Mouse (Mus musculus): ENCODE results near the gene Tjap1.
A peak's percentile ranks its signal among the peaks of the same experiment; 100 is the strongest.

Gene Tjap1

GRCm38 (mm10) chr17:46283911-46284310, 1.1 kb upstream of the Tjap1 start:
- DNase-seq (ENCODE audit: low read depth, low spot score): no peak

DNA sequence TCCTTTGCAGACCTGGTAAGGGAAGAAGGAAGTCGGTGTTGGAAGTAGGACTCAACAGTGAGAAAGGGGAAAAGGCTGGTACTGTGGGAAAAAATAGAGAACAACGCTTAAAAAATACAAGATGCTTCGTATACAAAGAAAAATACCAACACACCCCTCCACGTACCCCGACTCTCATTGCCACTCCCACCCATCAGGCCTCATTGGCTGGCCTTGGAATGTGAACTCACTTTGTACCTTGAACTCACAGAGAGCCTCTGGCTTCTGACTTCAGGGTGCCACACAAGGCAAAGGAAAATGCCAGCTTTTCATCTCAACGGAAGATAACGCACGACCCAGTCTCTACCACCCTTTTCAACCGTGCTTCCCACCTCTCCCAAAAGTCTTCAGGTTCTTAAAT, 314 bp upstream of the Tjap1 start:
- no peak for DNase-seq (ENCODE audit: low read depth, low spot score)

GRCm38 (mm10) chr17:46278011-46278765, 4.6 kb downstream of the Tjap1 start:
- DNase-seq (ENCODE audit: low read depth, low spot score): peak; percentile 59

DNA sequence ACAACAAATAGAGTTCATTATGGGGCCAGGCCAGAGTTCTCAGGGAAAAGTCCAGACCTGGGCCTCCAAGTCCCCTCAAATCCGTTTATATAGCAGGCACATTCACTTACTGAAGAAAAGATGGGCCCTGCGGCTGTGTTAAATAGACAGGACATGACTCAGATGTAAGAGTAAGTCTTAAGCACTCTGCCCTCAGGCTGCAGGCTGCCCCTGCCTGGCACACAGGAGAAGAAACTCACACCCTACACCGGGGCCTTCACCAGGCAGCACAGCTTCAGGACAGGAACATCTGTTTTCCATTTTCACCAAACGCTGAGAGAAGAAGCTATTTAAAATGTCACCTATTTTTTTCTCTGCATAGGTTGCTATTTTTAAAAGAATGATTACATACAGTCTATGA, 5.2 kb downstream of the Tjap1 start:
- peak; percentile 99 for DNase-seq (ENCODE audit: low read depth, low spot score)

DNA sequence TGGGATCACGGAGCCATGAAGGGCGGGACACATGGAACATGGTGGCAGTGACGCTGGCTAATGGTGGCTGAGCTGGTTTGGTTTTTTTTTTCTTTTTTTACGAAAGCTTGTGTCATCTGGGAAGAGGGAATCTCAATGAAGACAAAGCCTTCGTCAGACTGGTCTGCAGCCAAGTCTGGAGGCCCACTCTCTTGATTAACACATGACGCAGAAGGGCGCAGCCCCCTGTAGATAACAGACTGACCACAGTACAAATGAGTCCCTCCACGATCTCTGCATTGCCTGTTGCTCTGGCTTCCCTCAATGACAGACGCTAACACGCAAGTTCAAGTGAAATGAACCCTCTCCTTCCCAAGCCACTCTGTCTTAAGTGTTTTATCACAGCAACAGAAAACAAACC, 7.3 kb downstream of the Tjap1 start:
- DNase-seq (ENCODE audit: low read depth, low spot score): peak; percentile 87

DNA sequence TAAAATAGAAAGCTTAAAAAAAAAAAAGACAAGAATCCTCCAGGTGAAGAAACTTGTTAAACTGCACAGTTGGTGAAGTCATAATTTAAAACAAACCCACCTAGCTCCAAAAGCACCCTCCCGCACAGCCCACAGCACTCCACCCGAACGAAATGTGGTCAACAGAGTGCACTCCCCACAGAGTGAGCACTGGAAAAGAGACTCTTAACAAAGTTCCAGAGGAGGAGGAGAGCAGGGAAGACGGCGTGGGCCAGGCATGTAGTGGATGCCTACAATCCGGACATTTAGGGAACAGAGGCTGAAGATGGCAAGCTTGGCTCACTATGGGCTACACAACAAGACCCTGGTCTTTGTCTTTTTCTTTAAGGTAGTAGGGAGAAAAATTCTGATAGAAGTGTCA, 7.8 kb downstream of the Tjap1 start:
- no peak for DNase-seq (ENCODE audit: low read depth, low spot score)

GRCm38 (mm10) chr17:46274465-46274864, 8.4 kb downstream of the Tjap1 start:
- peak; percentile 69 for DNase-seq (ENCODE audit: low read depth, low spot score)

GRCm38 (mm10) chr17:46273803-46274236, 9.0 kb downstream of the Tjap1 start:
- DNase-seq (ENCODE audit: low read depth, low spot score): peak; percentile 99

GRCm38 (mm10) chr17:46272675-46273074, 10.2 kb downstream of the Tjap1 start:
- no peak for DNase-seq (ENCODE audit: low read depth, low spot score)

GRCm38 (mm10) chr17:46272058-46272457, 10.8 kb downstream of the Tjap1 start:
- no peak for DNase-seq (ENCODE audit: low read depth, low spot score)

- DNase-seq (ENCODE audit: low read depth, low spot score): no peak
Observed at GRCm38 (mm10) chr17:46269771-46270534, 12.9 kb downstream of the Tjap1 start.

GRCm38 (mm10) chr17:46268026-46268720, 14.7 kb downstream of the Tjap1 start:
- DNase-seq (ENCODE audit: low read depth, low spot score): no peak

DNA sequence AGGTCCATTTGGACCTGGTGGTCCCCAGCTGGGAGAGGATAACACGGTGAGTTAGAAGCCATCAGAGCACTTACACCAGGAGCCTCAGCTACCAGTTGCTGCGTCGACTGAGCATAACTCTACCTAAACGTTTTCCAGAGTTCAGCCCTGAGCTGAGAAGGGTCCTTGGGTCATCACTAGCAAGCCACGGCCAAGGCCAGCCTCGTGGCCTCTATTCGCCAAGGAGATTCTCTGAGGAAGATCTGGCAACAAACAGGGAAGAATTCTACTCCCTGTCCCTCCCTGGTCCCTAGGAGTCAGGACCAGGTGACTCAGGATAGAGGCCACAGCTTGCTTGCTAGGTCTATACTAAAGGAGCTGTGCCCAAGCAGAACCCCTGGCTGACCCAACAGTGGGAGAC, 15.3 kb downstream of the Tjap1 start:
- DNase-seq (ENCODE audit: low read depth, low spot score): no peak

GRCm38 (mm10) chr17:46266986-46267385, 15.8 kb downstream of the Tjap1 start:
- DNase-seq (ENCODE audit: low read depth, low spot score): no peak

DNA sequence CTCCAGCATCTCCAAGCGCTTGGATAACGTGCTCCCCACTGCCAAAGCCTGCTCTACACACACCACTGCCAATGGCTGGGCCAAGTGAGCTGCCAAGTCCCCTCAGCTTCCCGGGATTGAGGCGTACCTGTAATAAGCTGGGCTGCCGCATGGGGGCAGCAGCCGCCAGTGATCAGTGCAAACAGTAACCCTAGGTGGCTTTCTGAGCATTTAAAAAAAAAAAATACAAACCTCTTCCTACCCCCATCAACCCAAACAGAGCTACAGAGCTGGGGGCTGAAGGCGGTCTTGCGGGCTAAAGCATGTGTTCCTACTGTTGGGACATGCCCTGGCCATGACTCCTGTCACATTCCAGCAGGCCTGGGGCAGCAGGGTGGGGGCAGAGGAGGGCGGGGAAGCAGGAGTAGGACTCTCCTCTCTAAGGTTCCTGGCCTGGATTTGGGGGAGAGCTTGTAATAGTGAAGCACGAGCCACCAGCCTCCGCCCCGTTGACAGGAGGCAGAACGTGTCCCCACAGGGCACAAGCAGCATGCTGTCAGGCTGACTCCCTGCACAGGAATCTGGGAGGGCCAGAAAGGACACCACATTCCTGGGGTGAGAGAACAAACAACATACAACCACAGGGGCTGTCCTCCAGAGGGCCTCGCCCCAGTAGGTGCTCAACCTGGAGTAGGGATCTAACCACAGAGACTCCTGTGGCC, 16.8 kb downstream of the Tjap1 start:
- DNase-seq (ENCODE audit: low read depth, low spot score): peak; percentile 86

DNA sequence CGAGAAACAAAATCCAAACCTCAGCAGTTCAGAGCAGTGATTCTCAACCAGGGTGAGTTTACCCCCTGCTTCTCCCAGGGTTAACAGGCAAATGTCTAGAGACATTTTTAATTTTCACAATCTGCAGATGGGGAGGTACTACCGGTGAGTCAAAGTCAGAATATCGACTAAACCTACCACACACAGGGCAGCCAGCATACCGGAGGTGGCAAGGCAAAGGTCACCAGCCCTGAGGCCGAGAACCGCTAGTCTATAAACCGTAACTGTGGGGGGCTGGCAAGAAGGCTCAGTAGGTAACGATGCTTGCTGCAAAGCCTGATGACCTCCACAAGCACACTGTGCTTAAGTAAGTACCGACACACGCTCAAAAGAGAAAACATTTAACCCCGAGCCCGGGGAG, 17.3 kb downstream of the Tjap1 start:
- DNase-seq (ENCODE audit: low read depth, low spot score): no peak

DNA sequence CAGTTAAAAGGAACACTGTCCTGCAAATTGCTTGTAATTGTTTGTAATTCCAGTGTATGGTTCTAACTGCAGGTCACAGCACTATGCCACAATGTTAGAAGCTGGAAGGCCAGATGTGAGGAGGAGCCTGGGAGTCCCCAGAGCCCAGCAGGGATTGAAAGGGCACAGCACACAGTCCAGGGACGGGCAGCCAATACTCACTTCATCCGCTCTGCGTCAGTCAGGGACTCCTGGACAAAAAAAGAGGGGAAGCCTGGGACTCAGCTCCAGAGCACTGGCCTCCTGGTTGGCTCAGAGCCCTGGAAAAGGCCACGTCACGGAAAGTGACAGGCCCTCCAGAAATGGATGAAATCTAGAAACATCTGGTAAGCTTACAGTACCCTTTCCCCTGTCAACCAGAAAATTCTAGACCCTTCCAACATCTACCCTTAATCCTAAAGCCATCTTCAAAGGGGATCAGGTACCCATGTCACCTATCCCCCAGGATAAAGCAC, 20.6 kb downstream of the Tjap1 start:
- no peak for DNase-seq (ENCODE audit: low read depth, low spot score)

- DNase-seq (ENCODE audit: low read depth, low spot score): no peak
Observed at GRCm38 (mm10) chr17:46259675-46260074, 23.2 kb downstream of the Tjap1 start.

DNA sequence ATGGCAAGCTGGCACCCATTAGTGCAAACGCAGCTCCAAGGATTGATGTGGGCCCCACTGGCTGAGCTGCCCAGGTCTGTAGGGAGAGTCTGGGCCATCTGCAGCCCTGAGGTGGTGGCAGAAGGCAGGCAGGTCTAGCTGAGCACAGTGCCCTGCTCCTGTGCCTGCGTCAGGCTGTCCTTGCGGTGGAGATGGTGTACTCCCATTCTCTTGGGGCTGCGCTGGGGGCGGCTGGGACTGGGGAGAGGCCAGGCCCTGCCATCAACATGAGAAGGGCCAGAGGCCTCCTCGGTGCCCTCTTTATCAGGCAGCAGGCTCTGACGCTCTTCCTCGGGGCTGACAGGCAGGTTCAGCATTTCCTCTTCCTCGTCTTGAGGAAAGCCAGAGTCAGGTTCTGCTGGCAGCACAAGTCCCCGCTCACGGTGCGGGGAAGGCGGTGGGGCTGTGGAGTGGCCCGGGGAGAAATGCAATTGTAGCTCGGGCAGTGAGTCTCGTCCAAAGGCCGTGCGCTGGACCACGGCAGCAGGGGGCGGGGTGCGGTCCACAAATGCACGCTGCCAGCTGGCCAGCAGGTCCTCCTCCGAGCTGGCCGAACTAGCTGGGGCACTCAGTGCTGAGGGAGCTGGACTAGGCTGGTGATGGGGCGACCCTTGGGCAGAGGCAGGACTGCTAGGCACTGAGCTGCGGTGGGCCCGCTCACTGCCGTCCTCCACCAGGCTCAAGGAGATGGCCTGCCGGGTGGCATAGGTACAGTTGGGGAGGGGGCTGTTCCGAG, 24.4 kb downstream of the Tjap1 start:
- no peak for DNase-seq (ENCODE audit: low read depth, low spot score)

DNA sequence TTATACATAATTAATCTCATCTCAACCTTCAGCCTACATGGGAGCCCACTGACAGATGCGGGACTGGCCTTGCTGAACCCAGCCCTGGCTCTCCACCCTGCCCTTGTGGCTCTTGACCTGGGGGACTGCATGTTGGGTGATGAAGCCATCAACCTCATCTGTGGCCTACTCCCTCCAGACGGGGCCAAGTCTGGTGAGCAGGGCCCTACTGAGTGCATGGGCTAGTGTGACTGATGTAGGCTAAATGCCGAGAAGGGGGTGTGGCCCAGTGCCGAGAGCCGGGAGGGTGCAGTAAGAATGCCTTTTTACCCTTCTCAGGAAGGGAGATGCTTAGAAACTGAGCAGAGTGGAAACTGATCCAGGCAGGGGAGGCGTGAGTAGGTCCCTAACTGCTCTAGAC, 27.7 kb downstream of the Tjap1 start:
- no peak for DNase-seq (ENCODE audit: low read depth, low spot score)

DNA sequence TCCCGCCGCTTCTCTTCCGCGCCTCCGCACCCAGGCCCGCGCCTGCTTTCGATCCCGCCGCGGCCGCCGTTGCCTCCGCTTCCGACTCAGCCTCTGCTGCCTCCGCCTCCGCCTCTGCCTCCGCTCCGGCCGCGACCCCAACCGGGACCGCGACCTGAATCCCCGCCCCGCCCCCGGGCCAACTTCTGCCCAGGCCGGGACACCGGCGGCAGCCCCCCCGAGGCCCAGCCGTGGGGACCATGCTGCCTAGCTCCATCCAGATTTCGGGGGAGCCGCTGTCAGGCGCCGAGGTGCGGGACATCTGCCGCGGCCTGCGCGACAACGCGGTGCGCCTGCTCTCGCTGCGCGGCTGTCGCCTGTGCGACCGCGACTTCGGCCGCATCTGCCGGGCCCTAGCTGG, 28.7 kb downstream of the Tjap1 start:
- no peak for DNase-seq (ENCODE audit: low read depth, low spot score)
